Mouse (Mus musculus) ZHBTc4 (cell line): Measurements from ENCODE around the gene Gm10277.

Experiments used
- DNase-seq: peaks from one replicate; pipeline ENCODE4 v3.0.0-alpha.2; 2011; ENCODE audit warnings: low read depth, low spot score

Gene Gm10277

DNA sequence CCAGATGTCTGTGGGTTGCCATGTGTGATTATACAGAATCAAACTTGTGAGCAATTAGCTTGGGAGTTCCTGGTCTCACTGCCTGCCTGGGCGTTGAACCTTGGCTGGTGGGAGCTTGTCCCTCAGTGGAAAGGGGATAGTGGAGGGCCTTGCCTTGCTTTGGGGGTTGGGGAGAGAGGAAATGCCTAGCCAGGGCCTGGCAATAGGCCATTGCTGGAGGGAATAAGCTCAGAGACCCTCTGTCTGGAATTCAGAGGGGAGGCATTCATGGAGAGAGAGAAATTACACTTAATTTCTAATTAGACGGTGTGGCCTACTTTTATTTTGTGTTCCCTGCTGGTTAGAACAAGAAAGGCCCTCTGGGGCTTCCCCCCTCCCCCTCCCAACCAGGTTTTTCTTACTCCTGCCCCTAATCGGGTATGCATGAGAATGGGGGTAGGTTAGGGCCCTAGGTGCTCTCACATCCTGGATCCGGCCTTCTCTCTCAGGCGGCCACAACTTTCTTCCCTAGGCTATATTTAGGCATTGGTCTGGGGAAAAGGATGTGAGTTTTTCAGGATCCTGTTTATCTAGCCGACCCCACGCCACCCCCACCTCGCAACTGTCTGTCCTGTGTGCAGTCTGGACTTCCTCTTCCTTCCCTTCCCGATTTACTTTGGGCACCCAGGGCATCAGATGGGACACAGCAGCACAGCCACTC lies 11.7 kb downstream of the Gm10277 start:
- DNase-seq = peak; percentile 59

DNA sequence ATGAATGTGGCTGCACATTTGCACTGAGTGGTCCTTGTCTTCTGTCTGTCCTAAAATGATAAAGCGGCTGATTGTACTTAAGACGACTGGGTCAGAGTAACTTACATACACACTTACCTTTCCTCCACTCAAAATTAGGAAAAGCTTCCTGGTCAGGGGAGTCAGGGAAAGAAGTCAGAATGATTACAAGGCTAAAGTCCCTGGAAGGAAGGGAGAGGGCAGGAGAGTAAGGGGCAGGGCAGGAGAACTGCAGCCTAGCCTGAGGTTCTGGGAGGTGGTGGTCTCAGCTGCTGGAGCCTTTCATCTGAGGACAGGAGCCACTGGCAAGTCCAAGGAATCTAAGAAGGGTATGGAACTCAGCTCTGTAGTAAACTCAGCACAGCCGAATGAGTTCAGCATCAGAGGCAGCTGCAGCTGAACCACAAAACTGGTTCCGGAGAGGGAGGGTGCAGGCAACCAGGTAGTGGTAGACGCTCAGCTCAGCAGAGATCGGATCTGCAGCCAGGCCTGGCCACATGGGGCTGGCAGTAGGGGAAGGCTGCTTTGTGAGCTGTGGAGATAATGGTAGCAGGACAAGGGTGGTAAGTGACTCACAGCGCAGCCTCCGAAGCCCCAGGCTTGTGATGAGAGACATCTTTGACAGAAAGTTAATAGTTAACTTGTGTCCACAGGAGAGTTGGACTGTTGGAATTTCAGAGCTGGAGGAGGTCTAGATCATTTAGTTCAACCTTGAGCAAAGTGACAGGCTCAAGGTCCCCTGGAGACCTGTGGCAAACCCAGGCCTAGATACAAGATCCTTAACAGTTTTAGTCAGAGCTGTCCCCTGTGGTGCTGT lies 15.5 kb downstream of the Gm10277 start:
- no peak for DNase-seq

DNA sequence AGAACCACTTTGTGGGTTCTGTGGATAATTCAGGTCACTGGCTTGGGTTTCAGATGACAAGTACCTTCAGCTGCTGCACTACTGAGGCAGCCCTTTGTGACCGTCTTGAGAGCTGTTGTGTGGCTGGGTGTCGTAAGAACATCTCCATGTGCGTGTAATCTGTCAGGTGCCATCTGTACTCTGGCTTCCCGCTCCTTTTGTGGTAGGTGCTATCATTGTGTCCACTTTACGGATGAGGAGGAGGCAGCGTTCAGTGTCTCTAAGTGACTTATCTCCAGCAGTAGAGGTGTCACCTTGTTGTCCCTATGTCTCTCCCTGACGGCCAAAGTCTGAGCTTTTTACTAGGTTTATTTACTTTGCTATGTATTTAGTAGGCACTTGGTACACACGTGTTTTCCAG lies 17.2 kb downstream of the Gm10277 start:
- no peak for DNase-seq

DNA sequence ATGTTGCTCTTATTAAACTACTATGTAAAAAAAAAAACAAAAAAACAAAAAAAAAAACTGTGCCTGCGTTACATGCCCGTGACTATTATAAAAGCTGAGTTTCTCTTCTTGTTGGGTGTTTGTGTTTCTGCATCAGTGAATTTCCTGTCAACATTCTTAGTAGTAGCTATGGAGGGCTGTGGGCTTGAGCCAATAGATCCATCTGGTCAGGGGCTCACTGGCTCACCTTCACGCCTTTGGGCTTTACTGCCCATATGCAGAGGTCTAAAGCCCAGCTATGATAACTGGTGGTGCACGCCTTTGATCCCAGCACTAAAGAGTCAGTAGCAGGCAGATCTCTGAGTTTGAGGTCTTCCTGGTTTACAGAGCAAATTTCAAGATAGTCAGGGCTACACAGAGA lies 18.1 kb downstream of the Gm10277 start:
- no peak for DNase-seq

DNA sequence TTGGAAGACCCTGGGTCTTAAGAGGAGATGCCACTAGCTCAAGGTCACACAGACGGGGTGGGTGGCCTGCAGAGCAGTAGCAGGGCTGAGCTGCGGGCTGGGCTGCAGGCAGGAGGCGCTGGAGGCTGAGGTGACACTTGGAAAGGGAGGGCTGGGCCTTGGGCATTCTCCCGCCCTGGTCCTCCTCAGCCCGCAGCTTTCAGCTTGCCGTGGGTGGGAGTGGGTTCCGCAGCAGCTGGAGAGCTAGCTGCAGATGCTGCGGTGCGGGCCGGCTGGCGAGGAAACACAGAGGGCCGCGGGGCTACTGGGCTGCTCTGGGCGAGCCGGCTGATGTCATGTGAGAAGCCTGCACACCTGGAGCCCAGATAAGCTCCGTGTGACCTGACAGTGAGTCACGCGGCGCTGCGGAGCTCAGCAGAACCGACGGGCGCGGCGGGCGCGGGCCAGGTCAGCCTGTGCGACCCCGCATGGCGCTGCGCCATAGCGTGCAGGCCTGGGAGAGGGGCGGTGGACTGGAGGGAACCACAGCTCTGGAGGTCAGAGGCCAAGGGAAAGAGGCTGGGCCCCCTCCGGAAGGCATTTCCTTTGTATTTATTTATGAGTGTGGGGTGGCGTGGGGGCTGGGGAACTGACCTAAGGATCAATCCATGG lies 21.1 kb downstream of the Gm10277 start:
- peak; percentile 83 for DNase-seq

DNA sequence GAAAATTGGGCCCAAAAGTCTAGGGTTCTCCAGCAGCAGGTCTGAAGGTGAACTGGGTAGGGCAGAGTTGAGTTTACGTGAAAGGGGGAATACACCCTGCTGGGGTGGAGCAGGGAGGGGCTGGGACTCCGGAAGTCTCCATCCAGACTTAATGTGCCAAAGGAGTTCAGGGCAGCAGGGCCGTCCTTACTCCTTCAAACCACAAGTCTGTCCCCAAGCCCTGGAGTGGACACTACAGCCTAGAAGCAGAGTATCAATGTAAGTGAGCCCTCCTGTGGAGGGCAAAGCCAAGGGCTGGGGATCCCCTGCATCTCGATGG lies 22.1 kb downstream of the Gm10277 start:
- peak; percentile 64 for DNase-seq

DNA sequence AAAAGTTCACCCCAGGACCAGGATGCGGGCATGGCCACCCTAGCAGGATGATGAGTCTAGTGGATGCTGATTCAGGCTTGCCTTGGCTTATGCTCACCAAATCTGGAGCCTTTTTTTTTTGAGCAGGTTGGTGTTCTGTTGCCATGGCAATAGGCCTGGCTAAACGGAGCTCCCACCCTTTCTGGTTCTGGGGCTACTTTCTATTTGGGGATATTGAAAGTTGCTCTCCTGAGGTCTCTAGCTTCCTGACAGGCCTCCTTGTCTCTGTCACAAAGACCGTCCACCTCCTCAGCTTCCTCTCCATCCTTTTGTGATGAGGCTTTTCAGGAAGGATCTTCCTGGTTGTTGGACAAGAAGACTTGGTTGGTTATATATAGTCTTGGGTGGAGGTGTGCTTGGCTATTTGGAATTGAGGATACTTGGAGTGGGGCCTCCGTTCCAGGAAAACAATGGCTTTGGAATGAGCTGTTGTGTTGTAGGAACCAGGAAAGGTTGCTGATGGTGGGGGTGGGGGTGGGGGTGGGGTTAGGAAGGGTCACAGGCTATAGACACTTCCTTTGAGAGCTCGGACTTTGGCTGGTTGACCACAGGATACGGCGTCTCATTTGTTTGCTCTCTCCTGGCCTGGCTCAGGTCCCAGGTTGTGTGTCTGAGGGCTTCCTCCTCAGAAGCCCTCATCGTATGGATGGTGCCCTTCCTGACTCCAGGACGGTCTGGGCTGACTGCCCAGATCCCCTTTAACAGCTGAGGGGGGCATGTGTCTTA lies 22.7 kb downstream of the Gm10277 start:
- no peak for DNase-seq

DNA sequence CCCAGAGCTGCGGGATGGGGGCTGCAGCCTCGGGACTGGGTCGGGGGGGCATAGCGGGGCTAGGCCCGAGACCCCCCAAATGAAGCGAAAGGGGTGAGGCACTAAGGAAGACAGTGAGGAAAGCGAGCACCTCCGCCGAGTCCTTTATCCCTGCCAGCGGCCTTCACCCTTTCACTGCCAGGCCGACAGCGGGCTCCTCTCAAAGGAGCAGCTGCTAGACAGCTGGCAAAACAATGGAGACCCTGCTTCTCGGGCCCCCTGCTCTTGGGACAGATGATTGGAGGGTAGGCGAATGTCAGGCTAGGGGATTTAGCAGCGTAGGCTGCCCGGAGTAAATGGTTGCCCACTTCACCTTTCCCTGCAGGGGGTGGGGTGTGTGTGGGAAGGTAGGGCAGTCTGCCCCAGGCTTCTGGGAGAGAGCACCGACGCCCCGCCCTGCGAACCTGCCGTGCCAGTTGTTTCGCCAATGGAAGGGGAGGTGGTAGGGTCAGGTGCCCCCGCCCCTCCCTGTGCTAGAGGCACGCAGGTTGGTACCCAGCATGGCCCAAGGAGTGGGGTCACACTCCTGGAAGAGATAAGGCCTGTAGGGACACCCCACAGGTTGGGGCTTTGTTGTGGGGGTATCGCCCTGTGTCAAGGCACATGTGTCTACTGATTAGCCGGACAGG lies 23.7 kb downstream of the Gm10277 start:
- DNase-seq = peak; percentile 64

DNA sequence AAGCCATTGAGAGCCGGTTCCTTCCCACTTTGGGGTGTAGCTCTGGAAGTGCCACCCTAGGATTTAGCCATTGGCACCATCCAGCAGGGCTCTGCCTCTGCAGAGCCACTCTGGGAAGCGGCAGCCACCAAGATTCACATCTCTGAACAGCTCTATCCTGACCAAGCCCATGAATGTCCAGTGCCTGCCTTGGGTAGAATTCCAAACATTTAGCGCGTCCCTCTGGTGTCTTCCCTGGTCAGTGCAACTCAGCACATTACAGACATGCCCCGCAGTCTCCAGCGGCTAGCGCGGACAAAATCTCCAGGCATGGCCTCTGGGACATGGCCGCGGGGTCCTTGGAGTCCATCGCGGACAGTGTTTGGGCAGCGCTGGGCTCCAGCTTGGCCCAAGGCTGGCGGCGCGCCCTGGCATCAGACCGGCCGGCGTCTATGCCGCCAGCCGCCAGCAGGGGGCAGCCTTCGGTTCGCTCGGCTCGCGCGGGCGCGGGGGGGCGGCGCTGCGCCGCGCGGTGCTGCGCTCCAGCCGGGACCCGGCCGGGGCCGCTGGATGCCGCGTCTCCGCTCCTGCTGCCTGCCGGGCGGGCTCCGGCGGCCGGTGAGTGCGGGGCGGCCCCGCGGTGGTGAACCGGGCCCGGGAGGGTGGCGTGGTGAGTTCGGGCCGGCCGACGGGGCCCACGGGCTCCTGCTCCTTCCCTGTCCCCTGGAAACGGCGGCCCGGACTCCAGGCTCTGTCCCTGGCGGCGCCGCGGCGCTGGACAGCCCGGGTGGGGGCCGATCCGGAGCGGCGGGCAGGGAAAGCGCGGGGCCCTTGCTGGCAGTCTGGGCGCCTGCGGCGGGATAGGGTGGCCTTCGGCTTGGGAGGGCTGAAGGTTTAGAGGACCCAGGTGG lies 24.5 kb downstream of the Gm10277 start, which contains the start of gene Myo18a:
TSS of gene Myo18a (plus strand) at position 464 of the 890 bp plus-strand sequence.
- peak; percentile 73 for DNase-seq

DNA sequence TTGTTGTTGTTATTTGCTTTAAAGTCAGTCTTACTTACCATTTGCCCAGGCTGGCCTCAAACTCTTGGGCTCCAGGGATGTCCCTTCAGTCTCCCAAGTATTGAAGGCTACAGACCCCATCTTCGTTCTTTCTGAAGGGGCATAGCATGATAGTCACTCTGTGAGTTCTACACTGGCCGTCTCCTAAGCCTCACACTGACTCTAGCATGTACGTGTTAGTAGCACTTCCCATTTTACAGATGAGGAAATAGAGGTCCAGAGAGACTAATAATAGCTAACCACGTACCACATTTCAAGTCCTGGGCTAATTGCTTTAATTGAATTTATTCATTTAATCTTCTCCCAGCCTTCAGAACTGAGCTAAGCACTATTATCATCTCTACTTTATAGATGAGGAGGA lies 27.5 kb downstream of the Gm10277 start:
- no peak for DNase-seq

DNA sequence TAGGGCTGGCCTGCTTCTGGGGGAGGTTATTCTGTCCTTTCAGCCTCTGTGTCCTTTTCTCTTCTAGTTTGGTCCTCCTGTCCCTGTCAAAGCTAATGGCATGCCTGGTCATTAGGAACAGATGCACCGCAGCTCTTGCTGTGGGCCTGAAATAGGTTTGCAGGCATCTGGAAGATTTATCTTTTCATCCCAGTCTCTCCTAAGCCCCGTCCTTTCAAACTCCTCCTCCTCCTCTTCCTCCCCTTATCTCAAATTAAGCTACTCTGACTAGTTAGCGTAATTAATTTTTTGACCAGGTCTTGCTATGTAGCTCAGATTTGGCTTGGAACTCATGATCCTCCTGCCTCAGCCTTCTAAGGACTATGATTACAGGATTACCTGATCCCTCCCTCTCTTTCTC lies 34.1 kb downstream of the Gm10277 start:
- no peak for DNase-seq

DNA sequence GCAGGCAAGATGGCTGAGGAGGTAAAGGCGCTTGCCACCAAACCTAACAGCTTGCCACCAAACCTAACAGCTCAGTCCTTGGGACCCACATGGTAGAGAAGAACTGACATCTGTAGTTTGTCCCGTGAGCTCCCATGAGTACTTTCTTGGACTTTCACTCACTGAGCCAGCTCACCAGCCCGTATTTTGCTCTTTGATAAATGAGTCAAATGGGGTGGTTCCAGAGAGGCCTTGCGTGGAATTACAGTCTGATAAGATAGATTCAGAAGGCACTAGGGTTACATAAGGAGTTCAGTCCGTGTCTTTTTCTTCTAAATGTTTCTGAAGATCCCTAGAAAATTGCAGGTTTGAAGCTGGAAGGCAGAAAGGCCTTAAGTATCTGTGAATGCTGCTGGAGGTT lies 35.0 kb downstream of the Gm10277 start:
- no peak for DNase-seq

DNA sequence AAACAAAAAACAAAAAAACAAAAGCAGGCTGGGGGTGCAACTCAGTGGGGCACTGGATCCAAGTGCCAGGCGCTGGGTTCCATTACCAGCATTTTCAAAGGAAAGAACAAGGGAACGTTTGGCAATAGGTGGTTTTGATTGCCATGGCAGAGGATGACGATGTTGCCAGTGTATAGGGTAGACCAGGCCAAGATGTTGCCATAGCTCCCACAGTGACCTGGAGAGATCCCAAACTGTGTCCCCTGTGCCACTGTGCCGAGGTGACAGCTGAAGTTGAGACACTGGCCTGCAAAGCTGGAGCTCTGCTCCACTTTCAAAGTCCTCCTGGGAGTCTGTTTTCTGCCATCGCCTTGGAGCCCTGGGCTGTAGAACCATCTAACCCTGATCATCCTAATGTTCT lies 38.6 kb downstream of the Gm10277 start:
- no peak for DNase-seq

DNA sequence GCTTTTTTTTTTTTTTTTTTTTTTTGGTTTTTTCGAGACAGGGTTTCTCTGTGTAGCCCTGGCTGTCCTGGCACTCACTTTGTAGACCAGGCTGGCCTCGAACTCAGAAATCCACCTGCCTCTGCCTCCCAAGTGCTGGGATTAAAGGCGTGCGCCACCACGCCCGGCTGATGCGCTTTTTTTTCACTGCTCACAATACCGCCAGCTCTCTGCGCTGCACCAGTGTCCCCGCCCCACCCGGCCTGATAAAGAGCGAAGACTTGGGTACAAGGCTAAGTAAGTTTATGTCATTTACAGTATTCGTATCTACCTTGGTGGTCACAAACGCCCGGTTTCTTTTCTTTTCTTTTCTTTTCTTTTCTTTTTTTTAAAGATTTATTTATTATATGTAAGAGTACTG lies 40.4 kb downstream of the Gm10277 start:
- peak; percentile 42 for DNase-seq

DNA sequence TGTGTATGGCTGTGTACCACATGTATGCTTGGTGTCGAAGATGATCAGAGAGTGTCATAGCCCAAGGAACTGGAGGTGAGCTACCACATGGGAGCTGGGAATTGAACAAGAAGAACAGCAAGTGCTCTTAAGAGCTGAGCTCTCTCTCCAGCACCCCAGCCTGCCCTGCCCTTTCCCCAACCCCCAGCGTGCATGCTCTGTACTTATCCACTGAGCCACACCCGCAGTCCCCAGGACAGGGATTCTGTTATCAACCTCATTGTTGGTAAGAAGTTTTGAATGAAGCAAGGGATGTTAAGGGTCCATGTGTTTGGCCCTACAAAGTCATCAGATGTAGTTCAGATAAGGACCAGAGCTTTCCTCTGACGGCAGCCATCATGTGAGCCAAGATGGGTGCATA lies 40.9 kb downstream of the Gm10277 start:
- peak; percentile 34 for DNase-seq

DNA sequence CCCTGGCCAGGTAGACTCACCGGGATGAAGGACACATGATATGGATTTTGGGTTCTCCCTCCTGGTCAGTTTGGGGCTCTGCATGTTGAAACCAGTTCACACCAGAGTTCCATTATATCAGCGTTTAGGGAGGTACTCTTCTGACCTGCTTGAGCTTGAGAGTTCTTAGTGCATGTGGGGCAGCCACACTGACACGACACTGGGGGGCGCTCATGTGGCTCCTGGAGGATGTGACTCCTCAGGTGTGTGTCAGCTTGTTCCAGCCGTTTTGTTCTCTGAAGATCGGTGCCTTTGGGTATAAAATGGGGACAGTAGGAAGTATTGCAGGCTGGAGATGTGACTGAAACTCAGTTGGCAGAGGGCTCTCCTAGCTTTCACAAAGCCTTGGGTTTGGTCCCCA lies 43.6 kb downstream of the Gm10277 start:
- DNase-seq = peak; percentile 76

DNA sequence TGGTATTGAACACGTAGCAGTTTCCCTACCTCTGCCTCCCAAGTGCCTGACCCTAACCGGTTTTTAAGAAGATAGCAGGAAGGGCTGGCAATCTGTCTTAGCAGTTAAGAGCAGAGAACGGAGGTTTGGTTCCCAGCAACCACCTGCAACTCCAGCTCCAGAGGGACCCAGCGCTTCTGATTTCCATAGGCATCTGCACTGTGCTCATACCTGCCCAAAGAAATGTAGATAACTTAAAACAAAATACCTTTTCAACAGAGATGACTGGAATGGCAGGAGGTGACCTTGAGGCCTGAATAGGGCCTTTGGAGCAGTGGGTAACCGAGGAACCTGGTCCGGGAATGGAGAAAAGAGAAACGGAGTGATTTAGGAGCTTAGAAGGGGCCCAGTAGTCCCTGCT lies 49.0 kb downstream of the Gm10277 start:
- peak; percentile 92 for DNase-seq

DNA sequence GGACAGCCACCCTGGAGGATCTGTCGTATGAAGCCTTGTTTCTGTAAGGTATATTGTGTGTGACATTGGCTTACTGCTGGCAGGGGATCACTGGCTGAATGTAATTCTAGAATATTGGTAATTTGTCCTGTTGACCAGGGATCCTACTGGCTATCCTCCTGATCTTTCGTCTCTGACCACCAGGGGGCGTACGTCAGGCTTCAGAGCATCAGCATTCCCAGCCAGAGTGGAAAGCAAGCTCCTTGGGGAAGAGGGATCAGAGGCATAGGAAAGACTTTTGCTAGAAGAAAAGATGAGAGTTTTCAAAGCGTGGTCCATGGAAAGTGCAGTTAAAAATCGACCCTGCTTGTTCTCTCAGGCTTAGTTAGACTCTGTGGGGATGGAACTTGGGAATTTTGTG lies 50.3 kb downstream of the Gm10277 start:
- peak; percentile 90 for DNase-seq
